Mouse (Mus musculus) CH12.LX (cell line): ENCODE measurements around the gene Qser1. TPM values are rescaled to one million over a fixed set of nuclear protein-coding genes. Genes with fewer than 3 reads are reported as not detected.
A peak's percentile ranks its signal among the peaks of the same experiment; 100 is the strongest.

Source experiments
- DNase-seq: peaks from one replicate; pipeline ENCODE4 v3.0.0-alpha.2; 2013; ENCODE audit errors: extremely low read depth
- H3K27ac ChIP-seq: 2 replicates; pipeline ENCODE4 v1.5.1; 2012; ENCODE audit warnings: low read depth, mild to moderate bottlenecking, control low read depth, moderate library complexity; ENCODE audit not compliant: insufficient read depth
- H3K27me3 ChIP-seq: replicated peaks from 2 replicates; pipeline ENCODE3; 2012; ENCODE audit warnings: inconsistent platforms
- H3K36me3 ChIP-seq, 2 experiments: replicated peaks in 1 of 2; 2 replicates each; pipeline versions ENCODE3 to v1.6.1; 2012; ENCODE audit warnings: inconsistent platforms in 1 of 2, low read length in 1 of 2, mild to moderate bottlenecking in 1 of 2, mixed read lengths in 1 of 2, moderate library complexity in 1 of 2; ENCODE audit not compliant: control insufficient read depth in 1 of 2, insufficient read depth in 1 of 2
- H3K4me1 ChIP-seq, 2 experiments: 2 replicates each; pipeline ENCODE4 v1.6.1; 2012; ENCODE audit warnings: inconsistent platforms in 1 of 2, moderate library complexity in 1 of 2; ENCODE audit not compliant: insufficient read depth in 2 of 2, control insufficient read depth in 1 of 2
- H3K4me2 ChIP-seq: 2 replicates; pipeline ENCODE4 v1.6.1; 2012; ENCODE audit warnings: low read depth, mild to moderate bottlenecking, control low read depth; ENCODE audit not compliant: poor library complexity, insufficient read depth, severe bottlenecking
- H3K4me3 ChIP-seq, 3 experiments: fragments of 150-350 bp in 1 of 3; sonication (generic) in 1 of 3; replicated peaks in 1 of 3; 2 replicates each; pipeline versions ENCODE3 to v1.5.1; 2011 to 2012; ENCODE audit warnings: low read depth in 2 of 3, low read length in 2 of 3, mild to moderate bottlenecking in 2 of 3, moderate library complexity in 2 of 3, control low read depth in 1 of 3, improper control_type of control experiment in 1 of 3, inconsistent platforms in 1 of 3, mixed read lengths in 1 of 3; ENCODE audit not compliant: poor library complexity in 1 of 3
- H3K79me2 ChIP-seq: replicated peaks from 2 replicates; pipeline ENCODE4 v1.6.1; 2012; ENCODE audit warnings: mild to moderate bottlenecking, moderate library complexity; ENCODE audit not compliant: control insufficient read depth, poor library complexity, insufficient read depth, severe bottlenecking; ENCODE audit errors: extremely low read depth
- H3K9ac ChIP-seq: 2 replicates; pipeline ENCODE4 v1.6.1; 2012; ENCODE audit warnings: low read depth, mild to moderate bottlenecking, control low read depth, moderate library complexity; ENCODE audit not compliant: insufficient read depth
- H3K9me3 ChIP-seq: replicated peaks from 2 replicates; pipeline ENCODE3; 2012; ENCODE audit warnings: low read length, inconsistent platforms, mixed read lengths
- BHLHE40 ChIP-seq: IDR thresholded peaks from 2 replicates; pipeline ENCODE4 v1.6.1; 2011; ENCODE audit warnings: mild to moderate bottlenecking, low read depth, low read length, improper control_type of control experiment
- CHD1 ChIP-seq: IDR thresholded peaks from 2 replicates; pipeline ENCODE4 v1.6.1; 2012; ENCODE audit warnings: low read depth, low read length, improper control_type of control experiment, inconsistent platforms
- CHD2 ChIP-seq: IDR thresholded peaks from 2 replicates; pipeline ENCODE4 v1.6.1; 2011; ENCODE audit warnings: low read length, improper control_type of control experiment
- CTCF ChIP-seq, 2 experiments: IDR thresholded peaks in 1 of 2; conservative IDR thresholded peaks in 1 of 2; 2 replicates each; pipeline ENCODE4 v1.5.1; 2011 to 2012; ENCODE audit warnings: low read depth in 2 of 2, low read length in 2 of 2, improper control_type of control experiment in 1 of 2, inconsistent platforms in 1 of 2, mild to moderate bottlenecking in 1 of 2, moderate library complexity in 1 of 2
- ELF1 ChIP-seq: IDR thresholded peaks from 2 replicates; pipeline ENCODE4 v1.6.1; 2014; ENCODE audit warnings: low read depth, mild to moderate bottlenecking, inconsistent platforms, low read length, improper control_type of control experiment
- ETS1 ChIP-seq: conservative IDR thresholded peaks from 2 replicates; pipeline ENCODE4 v1.6.1; 2012; ENCODE audit warnings: low read depth, mild to moderate bottlenecking, inconsistent platforms, low read length, improper control_type of control experiment, moderate library complexity
- HCFC1 ChIP-seq: IDR thresholded peaks from 2 replicates; pipeline ENCODE4 v1.6.1; 2012; ENCODE audit warnings: low read depth, mild to moderate bottlenecking, inconsistent platforms, low read length, improper control_type of control experiment
- IRF4 ChIP-seq: IDR thresholded peaks from 2 replicates; pipeline ENCODE4 v1.6.1; 2014; ENCODE audit warnings: low read depth, mild to moderate bottlenecking, inconsistent platforms, low read length, improper control_type of control experiment
- JUN ChIP-seq: IDR thresholded peaks from 2 replicates; pipeline ENCODE4 v1.6.1; 2011; ENCODE audit warnings: low read depth, mild to moderate bottlenecking, low read length, improper control_type of control experiment, moderate library complexity; ENCODE audit not compliant: insufficient read depth
- JUND ChIP-seq: conservative IDR thresholded peaks from 2 replicates; pipeline ENCODE4 v1.6.1; 2011; ENCODE audit warnings: low read depth, low read length, improper control_type of control experiment
- KAT2A ChIP-seq: IDR thresholded peaks from 2 replicates; pipeline ENCODE4 v1.6.1; 2012; ENCODE audit warnings: low read length, improper control_type of control experiment, inconsistent platforms; ENCODE audit not compliant: insufficient replicate concordance
- MAFK ChIP-seq: IDR thresholded peaks from 2 replicates; pipeline ENCODE4 v1.6.1; 2011; ENCODE audit warnings: low read length, improper control_type of control experiment; ENCODE audit not compliant: insufficient replicate concordance
- MAX ChIP-seq: IDR thresholded peaks from 2 replicates; pipeline ENCODE4 v1.6.1; 2011; ENCODE audit warnings: low read length, improper control_type of control experiment
- MAZ ChIP-seq: IDR thresholded peaks from 2 replicates; pipeline ENCODE4 v1.6.1; 2012; ENCODE audit warnings: low read depth, mild to moderate bottlenecking, inconsistent platforms, low read length, improper control_type of control experiment, moderate library complexity
- MXI1 ChIP-seq: IDR thresholded peaks from 2 replicates; pipeline ENCODE4 v1.6.1; 2011; ENCODE audit warnings: mild to moderate bottlenecking, low read depth, low read length, improper control_type of control experiment
- MYC ChIP-seq: IDR thresholded peaks from 2 replicates; pipeline ENCODE4 v1.6.1; 2011; ENCODE audit warnings: low read depth, mild to moderate bottlenecking, improper control_type of control experiment, low read length
- NELFE ChIP-seq: IDR thresholded peaks from 2 replicates; pipeline ENCODE4 v1.6.1; 2011; ENCODE audit warnings: low read depth, low read length, improper control_type of control experiment
- NRF1 ChIP-seq: IDR thresholded peaks from 2 replicates; pipeline ENCODE4 v1.6.1; 2014; ENCODE audit warnings: low read depth, mild to moderate bottlenecking, inconsistent platforms, low read length, improper control_type of control experiment, moderate library complexity
- POLR2A ChIP-seq: IDR thresholded peaks from 2 replicates; pipeline ENCODE4 v1.6.1; 2011; ENCODE audit warnings: low read depth, mild to moderate bottlenecking, improper control_type of control experiment, low read length
- POLR2AphosphoS2 ChIP-seq: IDR thresholded peaks from 2 replicates; pipeline ENCODE4 v1.6.1; 2011; ENCODE audit warnings: low read depth, low read length, improper control_type of control experiment
- RAD21 ChIP-seq: IDR thresholded peaks from 2 replicates; pipeline ENCODE4 v1.6.1; 2011; ENCODE audit warnings: low read depth, mild to moderate bottlenecking, low read length, improper control_type of control experiment, moderate library complexity
- RCOR1 ChIP-seq: conservative IDR thresholded peaks from 2 replicates; pipeline ENCODE4 v1.6.1; 2012; ENCODE audit warnings: low read depth, mild to moderate bottlenecking, inconsistent platforms, low read length, improper control_type of control experiment
- SIN3A ChIP-seq: IDR thresholded peaks from 2 replicates; pipeline ENCODE4 v1.6.1; 2012; ENCODE audit warnings: low read length, improper control_type of control experiment, inconsistent platforms
- SMC3 ChIP-seq: IDR thresholded peaks from 2 replicates; pipeline ENCODE4 v1.6.1; 2011; ENCODE audit warnings: low read depth, low read length, improper control_type of control experiment
- TCF12 ChIP-seq: IDR thresholded peaks from 2 replicates; pipeline ENCODE4 v1.6.1; 2014; ENCODE audit warnings: low read depth, mild to moderate bottlenecking, inconsistent platforms, low read length, improper control_type of control experiment
- UBTF ChIP-seq: IDR thresholded peaks from 2 replicates; pipeline ENCODE4 v1.6.1; 2012; ENCODE audit warnings: low read depth, mild to moderate bottlenecking, inconsistent platforms, low read length, improper control_type of control experiment, moderate library complexity
- USF1 ChIP-seq: IDR thresholded peaks from 2 replicates; pipeline ENCODE4 v1.6.1; 2014; ENCODE audit warnings: low read depth, mild to moderate bottlenecking, inconsistent platforms, low read length, improper control_type of control experiment
- USF2 ChIP-seq: conservative IDR thresholded peaks from 2 replicates; pipeline ENCODE4 v1.6.1; 2011; ENCODE audit warnings: low read depth, low read length, improper control_type of control experiment
- ZC3H11A ChIP-seq: IDR thresholded peaks from 2 replicates; pipeline ENCODE4 v1.6.1; 2012; ENCODE audit warnings: low read depth, mild to moderate bottlenecking, inconsistent platforms, low read length, improper control_type of control experiment
- ZNF384 ChIP-seq: IDR thresholded peaks from 2 replicates; pipeline ENCODE4 v1.6.1; 2012; ENCODE audit warnings: low read depth, low read length, improper control_type of control experiment, inconsistent platforms
- dilution Hi-C: fragments of 300-500 bp; cut with MboI; formaldehyde crosslinking; loops from 2 replicates; pipeline ENCODE4 v1.14.3; 2020; ENCODE audit warnings: low sequenced_read_pairs; ENCODE audit not compliant: extremely low pct_unique_long_range_greater_than_20kb, extremely low pct_ligation_motif_present
- in situ Hi-C: fragments of 300-500 bp; cut with MboI; formaldehyde crosslinking; loops from 3 replicates; pipeline ENCODE4 v1.14.3; 2019; ENCODE audit warnings: low sequenced_read_pairs, low pct_ligation_motif_present, low pct_unique_long_range_greater_than_20kb, mixed read lengths
- polyA plus RNA-seq: library from polyadenylated mRNA; unstranded; fragments of >175 nt; gene quantifications from 2 replicates; pipeline ENCODE4 v1.2.1, GENCODE M21; 2012; ENCODE audit warnings: low read depth; ENCODE audit not compliant: insufficient read length
- total RNA-seq, 2 experiments: library from RNA; depleted of rRNA; stranded (reverse); fragments of 300-350 nt in 1 of 2; fragments of >200 nt in 1 of 2; gene quantifications; 2 replicates each; pipeline ENCODE4 v1.2.3; 2012 to 2014

The Qser1 gene
- total and polyA plus RNA-seq, 3 experiments, result 3.7 to 10.2 (median 6.8) TPM

DNA sequence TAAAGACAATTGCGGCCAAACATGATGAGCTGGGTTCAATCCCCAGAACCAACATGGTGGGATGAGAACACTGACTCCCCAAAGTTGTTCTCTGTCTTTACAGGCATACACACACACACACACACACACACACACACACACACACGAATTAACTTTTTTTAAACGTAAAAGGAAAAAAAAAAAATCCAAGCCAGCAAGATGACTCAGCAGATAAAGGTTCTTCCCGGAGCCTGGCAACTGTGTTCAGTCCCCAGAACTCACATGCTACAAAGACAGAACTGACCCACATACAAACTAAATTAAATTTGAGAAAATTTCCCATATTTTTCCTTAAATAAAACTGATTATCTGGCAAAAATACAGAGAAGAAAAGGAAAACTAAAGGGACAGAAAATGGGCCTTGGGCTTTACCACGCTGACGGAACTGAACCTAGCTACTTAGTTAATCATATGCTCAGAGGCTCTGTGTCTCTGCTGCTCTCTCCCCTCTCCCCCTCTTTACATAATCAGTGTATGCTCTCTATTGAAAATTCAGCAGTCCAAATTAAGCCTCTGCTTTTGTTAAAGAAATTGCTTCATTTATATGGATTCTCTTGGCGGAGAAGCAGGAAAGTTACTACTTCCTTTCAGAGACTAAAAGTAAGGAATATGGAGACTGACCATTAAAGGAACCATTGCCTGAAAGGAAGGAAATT lies 83.9 kb downstream of the Qser1 start:
- Histone ChIP-seq H3K9me3 (no peaks in the 10 kb centered on the region), H3K4me1 (peaks cover 12 to 31% of the 10 kb centered on the region in 2 experiments), H3K27me3 (no peaks in the 10 kb centered on the region), H3K4me2 (peak overlapping the region; percentile 77), H3K79me2 (no peaks in the 10 kb centered on the region), H3K27ac (peak overlapping the region; percentile 49; the same call in 1 of the 2 replicates), H3K4me3 (peak overlapping the region in 1 of 3 experiments; percentile 12), H3K9ac (peak overlapping the region; percentile 50), H3K36me3 (no peaks in the 10 kb centered on the region)
- dilution Hi-C loops, result no loop called here
- in situ Hi-C loops, result no loop called here
- TF ChIP-seq MAFK, result peak; percentile 79
- TF ChIP-seq USF1, result no peak
- no peak for TF ChIP-seq JUN
- TF ChIP-seq ZNF384, result peak; percentile 58
- TF ChIP-seq KAT2A, result no peak
- no peak for TF ChIP-seq RCOR1
- no peak for TF ChIP-seq MAX
- TF ChIP-seq CHD1, result no peak
- no peak for TF ChIP-seq CTCF (conservative IDR thresholded peaks at IDR 0.05 in 1 of 2, IDR thresholded peaks at IDR 0.05 in 1 of 2; ENCODE audit: low read depth in 2 of 2, low read length in 2 of 2)
- no peak for TF ChIP-seq USF2
- no peak for TF ChIP-seq NELFE
- no peak for TF ChIP-seq RAD21
- no peak for TF ChIP-seq SMC3
- no peak for TF ChIP-seq TCF12
- TF ChIP-seq, all 38 proteins: peak for 2
- DNase-seq, result no peak

DNA sequence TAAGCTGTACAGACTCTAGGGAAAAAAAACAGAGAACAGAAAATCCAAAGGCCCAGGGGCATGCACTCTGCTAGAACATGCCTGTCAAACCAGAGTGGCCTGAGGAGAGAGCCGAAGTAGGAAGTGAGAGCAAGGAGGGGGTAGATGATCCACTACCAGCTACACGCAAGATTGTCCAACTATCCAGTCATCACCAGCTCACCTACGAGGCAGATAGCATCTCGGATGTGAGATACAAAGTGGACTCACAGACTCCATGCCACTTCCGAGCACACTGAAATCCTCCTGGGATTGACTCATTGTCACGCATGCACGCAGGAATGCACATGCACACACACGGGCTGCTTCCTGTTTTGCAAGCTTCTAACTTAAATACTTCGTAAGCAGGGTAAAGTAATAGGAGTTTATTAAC lies 84.5 kb downstream of the Qser1 start:
- DNase-seq, result peak; percentile 65
- Histone ChIP-seq H3K36me3 (no peaks in the 10 kb centered on the region), H3K4me1 (peaks cover 12 to 31% of the 10 kb centered on the region in 2 experiments), H3K4me3 (peak overlapping the region in 2 of 3 experiments; percentile 12 to 14), H3K9me3 (no peaks in the 10 kb centered on the region), H3K27ac (peak overlapping the region; percentile 49), H3K27me3 (no peaks in the 10 kb centered on the region), H3K9ac (peak overlapping the region; percentile 50), H3K4me2 (peak overlapping the region; percentile 77), H3K79me2 (no peaks in the 10 kb centered on the region)
- dilution Hi-C loops, result no loop called here
- in situ Hi-C loops, result no loop called here
- no peak for TF ChIP-seq RAD21
- peak; percentile 81 for TF ChIP-seq MAX
- peak; percentile 45; the same call in 1 of the 2 replicates for TF ChIP-seq NRF1
- peak; percentile 84 for TF ChIP-seq RCOR1
- TF ChIP-seq HCFC1, result peak; percentile 50; the same call in 1 of the 2 replicates
- TF ChIP-seq CHD2, result peak; percentile 63
- peak; percentile 70 for TF ChIP-seq SIN3A
- no peak for TF ChIP-seq POLR2AphosphoS2
- peak; percentile 87 for TF ChIP-seq IRF4
- 0 out of 2 replicates have a peak, but pooled peaks have one; percentile 39 for TF ChIP-seq KAT2A
- TF ChIP-seq NELFE, result 0 out of 2 replicates have a peak, but pooled peaks have one; percentile 10
- TF ChIP-seq JUND, result peak; percentile 38; the same call in 1 of the 2 replicates
- peak; percentile 1; the same call in 1 of the 2 replicates for TF ChIP-seq SMC3
- peak; percentile 33; the same call in 1 of the 2 replicates for TF ChIP-seq ETS1
- TF ChIP-seq POLR2A, result peak; percentile 57
- peak; percentile 84 for TF ChIP-seq ELF1
- no peak for TF ChIP-seq CTCF (conservative IDR thresholded peaks at IDR 0.05 in 1 of 2, IDR thresholded peaks at IDR 0.05 in 1 of 2; ENCODE audit: low read depth in 2 of 2, low read length in 2 of 2)
- TF ChIP-seq UBTF, result 0 out of 2 replicates have a peak, but pooled peaks have one; percentile 22
- peak; percentile 34; the same call in 1 of the 2 replicates for TF ChIP-seq TCF12
- TF ChIP-seq USF2, result no peak
- no peak for TF ChIP-seq ZC3H11A
- TF ChIP-seq MXI1, result peak; percentile 79
- TF ChIP-seq MAZ, result peak; percentile 57; the same call in 1 of the 2 replicates
- peak; percentile 97 for TF ChIP-seq BHLHE40
- TF ChIP-seq MYC, result peak; percentile 90
